Mouse (Mus musculus) heart, adult 2 months (tissue): ENCODE measurements around the gene Masp2.

ENCODE experiments used
- EP300 ChIP-seq: fragments of 200-500 bp; IDR thresholded peaks from 2 replicates; pipeline ENCODE4 v1.6.1; 2011; ENCODE audit warnings: low read depth, low read length, control low read depth; ENCODE audit not compliant: insufficient read depth
- POLR2A ChIP-seq: fragments of 200-500 bp; IDR thresholded peaks from 2 replicates; pipeline ENCODE4 v1.6.1; 2011; ENCODE audit warnings: mild to moderate bottlenecking, low read depth, low read length, control low read depth; ENCODE audit not compliant: insufficient read depth

DNA sequence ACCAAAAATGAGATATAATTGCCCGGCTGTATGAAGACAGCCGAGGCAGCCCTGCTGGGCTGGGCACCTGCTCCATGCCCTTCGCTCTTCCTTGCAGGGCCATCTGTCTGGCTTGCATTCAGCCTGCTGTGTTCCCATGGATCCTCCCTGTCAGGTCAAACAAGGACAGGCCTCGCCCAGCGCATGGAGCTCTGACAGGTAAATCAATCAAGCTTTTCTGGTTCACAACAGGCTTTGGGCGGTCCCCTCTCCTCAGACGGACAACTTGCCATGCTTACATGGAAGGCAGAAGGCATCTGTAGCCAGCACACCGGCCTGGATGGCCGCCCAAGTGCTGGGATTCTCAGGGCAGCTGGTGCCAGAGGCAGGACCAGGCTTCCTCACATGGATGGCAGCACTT is 48.7 kb downstream of the Masp2 start:
- TF ChIP-seq POLR2A (no peak), EP300 (no peak)
